Mouse (Mus musculus) G1E (cell line): Measurements from ENCODE around the gene Atad1.

Experiments
- CTCF ChIP-seq: IDR thresholded peaks from 2 replicates; pipeline ENCODE4 v1.5.1; 2012; ENCODE audit warnings: low read depth, low read length, inconsistent platforms, mixed read lengths
- GATA1 ChIP-seq: IDR thresholded peaks from 2 replicates; pipeline ENCODE4 v1.6.1; 2012; ENCODE audit warnings: borderline replicate concordance, low read length, inconsistent platforms, mixed read lengths

DNA sequence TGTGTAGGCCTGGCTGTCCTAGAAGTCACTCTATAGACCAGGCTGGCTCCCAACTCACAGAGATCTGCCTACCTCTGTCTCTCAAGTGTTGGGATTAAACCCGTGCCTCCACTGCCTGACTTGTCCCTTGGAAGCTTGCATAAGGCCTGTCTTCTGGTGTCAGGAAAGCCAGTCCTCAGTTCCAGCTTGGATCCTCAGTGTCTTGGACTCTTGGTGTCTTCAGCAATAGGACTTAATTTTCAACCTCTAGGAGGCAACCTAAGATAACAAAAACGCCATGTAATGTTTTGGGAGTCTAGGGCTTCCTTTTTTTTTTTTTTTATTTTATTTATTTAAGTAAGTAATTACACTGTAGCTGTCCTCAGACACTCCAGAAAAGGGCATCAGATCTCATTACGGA is 22.0 kb downstream of the Atad1 start:
- TF ChIP-seq CTCF: no peak
- no peak for TF ChIP-seq GATA1
